Mouse (Mus musculus): Measurements from ENCODE around the gene Scnn1g.

Gene Scnn1g

DNA sequence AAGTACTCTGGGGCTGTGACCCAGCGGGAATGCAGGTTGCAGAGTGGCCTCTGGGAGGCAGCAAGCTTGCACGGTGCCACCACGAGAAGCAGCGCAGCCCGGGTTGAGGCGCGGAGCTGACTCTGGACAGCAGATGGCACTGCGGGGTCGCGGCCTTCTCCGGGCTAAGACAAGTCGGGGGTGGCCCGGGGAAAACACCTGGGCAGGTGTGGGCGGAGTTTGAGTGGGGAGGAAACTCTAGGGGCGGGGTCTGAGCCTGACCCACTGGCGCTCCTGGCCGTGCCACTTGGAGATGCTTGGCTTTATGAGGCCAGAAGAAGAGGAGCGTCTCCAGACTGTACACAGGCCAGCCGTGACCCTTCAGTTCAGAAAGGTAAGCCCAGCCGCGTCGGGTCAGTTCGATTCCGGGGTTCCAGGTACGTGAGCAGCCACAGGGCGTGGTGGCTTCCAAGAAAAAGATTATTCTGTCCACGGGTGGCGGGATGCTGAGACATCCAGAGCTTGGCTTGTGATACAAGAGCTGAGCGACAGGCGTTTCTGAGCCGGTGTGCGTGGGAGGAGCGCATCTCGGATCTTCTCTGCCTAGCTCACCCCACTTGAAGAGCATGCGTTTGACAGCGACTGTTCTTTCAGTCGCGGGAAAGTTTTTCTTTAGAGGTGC, at the start of gene Scnn1g:
TSS of gene Scnn1g (plus strand) at position 309 of the 661 bp plus-strand sequence.
- peak; percentile 94 to 95 for DNase-seq

- DNase-seq = no peak
Observed at GRCm38 (mm10) chr7:121685140-121685984, 48.9 kb upstream of the Scnn1g start.

DNA sequence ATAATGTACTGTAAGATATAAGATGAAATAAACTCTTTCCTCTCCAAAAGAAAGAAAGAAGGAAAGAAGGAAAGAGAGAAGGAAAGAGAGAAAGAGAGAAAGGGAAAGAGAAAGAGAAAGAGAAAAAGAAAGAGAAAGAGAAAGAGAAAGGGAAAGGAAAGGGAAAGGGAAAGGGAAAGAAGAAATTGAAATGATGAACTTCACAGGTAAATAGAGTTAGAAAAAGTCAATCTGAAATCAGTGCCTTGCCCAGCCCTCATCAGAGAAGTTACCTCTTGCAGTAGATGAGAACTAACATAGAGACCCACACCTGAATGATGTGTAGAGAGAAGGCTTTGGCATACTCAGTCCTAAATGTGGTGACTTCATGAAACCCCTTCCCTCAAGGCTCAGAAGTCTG, 44.9 kb upstream of the Scnn1g start:
- no peak for DNase-seq

DNA sequence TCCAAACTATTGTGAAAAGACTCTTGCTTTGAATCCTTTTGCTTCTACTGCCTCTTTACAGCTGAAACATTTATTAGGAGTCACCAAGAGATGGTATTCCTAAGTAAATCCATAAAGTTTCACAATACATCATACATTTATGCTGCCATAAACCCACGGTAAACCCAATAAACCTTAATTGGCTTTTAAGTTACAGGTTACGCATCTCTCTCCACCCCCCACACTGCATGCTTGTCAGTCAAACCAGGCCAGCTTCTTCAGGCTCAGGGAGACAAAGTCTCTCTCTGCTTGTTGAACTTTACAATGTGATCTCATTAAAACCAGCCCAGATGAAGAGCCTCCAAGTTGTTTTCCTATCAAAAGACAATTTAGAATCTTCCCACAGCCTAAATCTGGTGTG, 42.5 kb upstream of the Scnn1g start:
- no peak for DNase-seq

DNA sequence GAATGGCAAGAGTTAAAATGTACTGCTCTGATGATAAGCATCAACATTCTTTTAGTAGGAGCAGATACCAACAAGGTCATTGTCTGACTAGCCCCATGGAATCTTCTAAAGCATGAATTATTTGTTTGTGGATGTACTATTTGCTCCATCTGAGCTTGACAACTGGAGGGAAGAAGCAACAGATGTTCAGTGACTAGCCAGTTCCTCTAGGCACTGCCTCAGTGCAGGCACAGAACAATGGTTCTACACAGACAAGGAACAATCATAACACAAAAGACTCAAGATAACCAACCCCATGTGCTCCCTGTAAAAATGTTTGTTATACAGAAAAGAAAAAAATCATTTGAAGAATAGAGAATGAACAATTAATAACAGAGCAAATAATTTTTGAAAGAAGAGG, 37.1 kb upstream of the Scnn1g start:
- no peak for DNase-seq

DNA sequence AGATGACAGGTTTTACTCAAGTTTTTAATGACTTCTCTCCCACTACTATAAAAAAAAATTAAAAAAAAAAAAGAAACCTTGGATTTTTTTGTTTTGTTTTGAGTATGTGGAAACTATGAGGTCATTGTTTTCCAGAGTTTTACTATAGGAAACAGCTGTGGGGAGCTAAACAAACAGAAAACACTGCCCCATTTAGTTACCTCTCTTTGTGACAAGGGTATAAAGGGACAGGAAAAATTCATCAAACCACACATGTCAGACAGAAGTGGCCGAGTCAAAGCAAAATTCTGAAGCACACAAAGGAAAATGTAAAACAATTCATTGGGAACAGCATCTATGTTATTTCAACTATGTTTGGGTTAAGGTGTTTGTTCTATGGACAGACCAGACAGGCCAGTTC, 36.7 kb upstream of the Scnn1g start:
- DNase-seq = no peak

- no peak for DNase-seq
Observed at GRCm38 (mm10) chr7:121699218-121699617, 35.1 kb upstream of the Scnn1g start.

DNA sequence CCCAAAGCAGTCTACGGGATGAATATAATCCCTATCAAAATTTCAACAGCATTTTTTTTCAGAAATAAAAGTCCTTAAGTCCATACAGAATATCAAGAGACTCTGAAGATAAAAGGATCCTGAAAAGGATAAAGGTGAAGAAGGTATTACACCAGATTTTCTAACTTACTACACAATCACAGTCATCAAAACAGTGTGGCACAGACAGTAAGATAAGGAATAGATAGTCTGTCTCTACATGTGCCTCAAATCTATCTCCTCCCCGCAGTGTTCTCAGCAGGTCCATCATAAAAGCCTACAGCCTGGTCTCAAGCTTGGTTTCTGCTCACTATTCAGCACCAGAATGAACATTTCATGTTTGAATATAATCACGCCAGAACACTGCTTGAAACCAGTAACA, 33.8 kb upstream of the Scnn1g start:
- no peak for DNase-seq

- peak in 1 of 2 experiments; percentile 7 for DNase-seq
Observed at GRCm38 (mm10) chr7:121701983-121702382, 32.3 kb upstream of the Scnn1g start.

GRCm38 (mm10) chr7:121705051-121705450, 29.2 kb upstream of the Scnn1g start:
- no peak for DNase-seq

GRCm38 (mm10) chr7:121706411-121707072, 27.7 kb upstream of the Scnn1g start:
- peak; percentile 56 to 71 for DNase-seq

DNA sequence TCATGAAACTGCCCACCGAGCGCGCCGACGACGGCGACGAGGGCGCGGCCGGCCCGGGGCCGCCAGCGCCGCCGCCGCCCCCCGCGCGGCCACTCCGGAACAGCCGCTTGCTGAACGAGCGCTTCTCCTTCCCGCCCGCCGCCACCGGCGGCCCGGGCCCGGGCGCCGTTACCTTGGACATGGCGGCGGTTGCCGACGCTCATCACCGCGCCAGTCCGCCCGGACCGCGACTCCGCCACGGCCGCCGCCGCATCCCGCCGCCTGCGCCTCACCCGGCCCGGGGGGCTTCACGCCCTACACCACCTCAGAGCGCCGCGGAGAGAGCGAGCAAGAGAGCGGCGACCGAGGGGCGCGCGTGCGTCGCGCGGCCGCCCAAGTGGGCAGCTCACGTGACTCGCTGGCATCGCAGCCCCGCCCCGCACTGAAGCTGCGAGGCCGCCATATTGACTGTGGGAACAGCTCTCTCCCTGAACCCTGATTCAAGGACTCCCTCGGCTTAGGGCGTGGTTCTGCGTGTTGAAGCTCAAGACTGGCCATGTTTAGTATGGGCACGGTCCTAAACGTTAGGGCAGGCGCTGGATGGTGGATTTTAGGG, 27.1 kb upstream of the Scnn1g start, which contains the start of gene Usp31:
TSS of gene Usp31 (minus strand) at position 181 of the 595 bp plus-strand sequence.
- peak; percentile 94 to 95 for DNase-seq

DNA sequence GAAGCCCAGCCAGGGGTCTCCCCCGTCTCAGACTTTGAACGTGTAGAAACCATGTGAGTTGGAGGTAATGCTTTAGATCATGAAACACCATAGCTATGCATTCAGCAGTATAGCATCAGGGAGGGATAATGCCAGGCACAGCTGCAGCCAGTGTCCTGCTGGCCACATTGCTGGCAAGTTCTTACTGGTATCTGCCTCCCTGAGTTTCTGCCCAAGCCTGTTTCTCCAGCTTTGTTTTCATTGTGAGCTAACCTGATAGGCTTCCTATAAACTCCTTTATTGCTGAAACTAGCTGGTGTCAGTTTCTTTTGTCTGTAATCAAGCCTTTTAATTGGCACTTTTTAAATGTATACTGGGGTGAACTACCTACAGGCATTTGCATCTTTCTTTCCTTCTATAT, 23.1 kb upstream of the Scnn1g start:
- no peak for DNase-seq

DNA sequence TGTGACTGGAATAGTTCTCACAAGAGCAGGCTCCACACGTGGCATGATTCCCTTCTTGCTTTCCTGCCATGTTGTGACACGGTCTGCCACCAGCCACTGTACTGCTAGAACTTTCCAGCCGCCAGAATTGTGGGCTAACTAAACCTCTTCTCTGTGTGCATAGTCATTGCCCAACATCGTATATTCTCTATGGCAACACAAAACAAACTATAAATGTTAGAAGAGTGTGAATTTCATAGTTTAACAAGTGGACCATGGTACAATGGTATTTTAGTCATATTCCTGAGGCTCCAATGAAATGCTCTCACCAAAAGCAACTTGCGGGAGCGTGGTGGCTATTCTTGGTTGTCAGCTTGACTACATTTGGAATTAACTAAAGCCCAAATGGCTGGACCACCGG, 17.2 kb upstream of the Scnn1g start:
- no peak for DNase-seq

DNA sequence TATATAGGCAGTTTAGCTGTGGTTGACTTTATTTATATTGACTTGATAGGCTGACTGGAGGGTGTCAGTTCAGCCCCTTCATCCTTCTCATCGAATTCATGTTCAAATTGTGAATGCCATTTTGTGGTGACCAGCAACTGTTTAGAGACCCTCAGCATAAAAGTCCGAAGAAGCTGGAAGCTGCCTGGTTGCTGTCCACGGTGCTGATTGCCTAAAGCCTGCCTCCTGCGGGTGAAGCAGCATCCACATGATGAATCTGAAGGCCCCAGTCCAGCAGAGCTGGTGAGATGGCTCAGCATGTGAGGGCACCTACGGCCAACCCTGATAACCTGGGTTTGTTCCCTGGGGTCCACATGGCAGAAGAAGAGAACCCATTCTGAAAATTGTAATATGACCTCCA, 4.1 kb upstream of the Scnn1g start:
- DNase-seq = no peak

- peak; percentile 6 to 22 for DNase-seq
Observed at GRCm38 (mm10) chr7:121737511-121738415, 3.5 kb downstream of the Scnn1g start.

DNA sequence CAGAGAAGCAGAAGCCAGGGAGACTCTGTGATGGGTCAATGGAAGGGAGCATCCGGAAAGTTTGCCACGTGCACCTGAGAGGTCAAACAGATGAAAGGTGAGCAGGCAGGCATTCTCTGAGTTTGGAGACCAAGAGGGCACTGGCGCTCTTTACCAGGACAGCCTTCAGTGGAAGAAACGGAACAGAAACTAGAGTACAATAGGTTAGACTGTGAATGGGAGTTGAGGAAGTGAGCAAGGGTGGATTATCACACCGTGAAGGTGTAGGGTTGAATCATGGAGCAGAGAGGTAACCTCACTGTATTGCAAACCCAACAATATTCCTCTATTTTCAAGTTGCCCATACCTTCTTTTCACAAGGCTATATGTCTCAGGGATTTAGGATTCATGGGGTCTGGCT, 16.0 kb downstream of the Scnn1g start:
- DNase-seq = no peak

DNA sequence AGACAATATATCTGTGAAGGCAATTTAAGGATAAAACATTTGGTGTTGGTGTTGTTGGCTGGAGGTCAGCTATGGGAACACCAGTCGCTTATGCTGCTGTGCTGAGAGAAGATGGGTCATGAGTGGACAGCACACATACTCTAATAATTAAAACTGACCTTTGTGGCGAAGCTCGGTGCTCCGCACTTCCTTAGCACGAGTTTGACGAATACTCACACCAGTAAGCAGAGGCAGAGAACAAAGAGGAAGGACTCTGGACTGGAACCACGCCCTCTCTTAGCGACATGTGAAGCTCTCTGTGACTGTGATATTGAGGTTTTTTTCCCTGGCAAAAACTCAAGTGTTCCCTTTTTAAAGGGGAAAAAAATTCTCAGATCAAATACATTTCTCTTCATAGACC, 20.5 kb downstream of the Scnn1g start:
- DNase-seq = no peak

DNA sequence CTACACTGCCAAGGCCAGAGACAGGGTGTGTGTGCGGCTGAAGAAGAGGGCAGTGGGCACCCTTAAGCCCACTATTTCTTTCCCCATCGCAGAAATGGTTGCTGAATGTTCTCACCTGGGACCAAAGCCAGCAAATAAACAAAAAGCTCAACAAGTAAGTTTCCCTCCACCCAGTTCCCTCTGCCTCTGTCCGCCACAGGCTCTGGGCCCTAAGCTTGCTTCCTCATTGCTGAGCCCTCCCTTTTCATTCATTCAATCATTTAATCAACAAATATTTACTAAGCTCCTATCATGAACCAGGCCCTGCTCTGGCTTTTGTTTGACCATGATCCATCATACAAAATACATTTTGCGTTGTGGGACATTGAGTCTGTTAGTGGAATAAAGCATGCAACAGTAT, 29.0 kb downstream of the Scnn1g start:
- no peak for DNase-seq

DNA sequence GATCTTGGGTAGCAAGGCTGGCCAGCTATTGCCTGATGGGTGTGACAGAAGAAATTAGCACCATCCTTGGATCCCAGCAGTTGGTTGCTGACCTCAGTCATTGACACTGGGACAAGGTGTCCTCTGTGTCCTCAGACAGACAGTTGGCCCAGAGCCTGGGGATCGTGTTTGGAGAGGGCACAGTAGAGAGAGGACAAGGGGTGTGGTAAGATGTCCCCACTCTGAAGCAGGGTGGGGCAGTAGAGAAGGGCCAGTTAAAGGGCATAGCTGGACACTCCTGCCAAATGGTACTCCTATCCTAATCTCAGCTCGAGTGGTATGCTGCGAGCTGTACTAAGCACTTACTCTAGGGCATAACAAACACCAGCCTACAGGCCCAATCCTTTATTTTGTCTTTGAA, 33.6 kb downstream of the Scnn1g start:
- no peak for DNase-seq

DNA sequence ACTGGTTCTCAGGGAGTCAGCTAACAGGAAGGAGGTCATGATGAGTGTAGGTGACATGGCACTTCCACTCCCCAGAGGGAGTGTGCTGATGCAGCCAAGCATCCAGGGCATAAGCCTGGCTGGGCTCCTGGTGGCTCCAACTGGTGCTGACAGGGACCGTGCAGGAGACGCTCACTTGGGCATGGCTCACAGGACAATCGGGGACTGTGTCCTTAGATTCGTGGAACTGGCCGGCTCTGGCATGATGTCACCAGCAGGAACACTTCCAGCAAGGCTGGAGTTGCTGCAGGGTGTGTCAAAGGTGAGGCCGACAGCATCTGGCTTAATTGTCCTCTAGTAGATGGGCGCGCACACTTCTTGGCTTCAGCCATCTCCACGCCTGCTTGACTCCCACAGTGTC, 34.7 kb downstream of the Scnn1g start:
- no peak for DNase-seq

- no peak for DNase-seq
Observed at GRCm38 (mm10) chr7:121778553-121778952, 44.3 kb downstream of the Scnn1g start.
